7 mouse cellular contexts compared by ENCODE assay signal in the genomic region with DNA sequence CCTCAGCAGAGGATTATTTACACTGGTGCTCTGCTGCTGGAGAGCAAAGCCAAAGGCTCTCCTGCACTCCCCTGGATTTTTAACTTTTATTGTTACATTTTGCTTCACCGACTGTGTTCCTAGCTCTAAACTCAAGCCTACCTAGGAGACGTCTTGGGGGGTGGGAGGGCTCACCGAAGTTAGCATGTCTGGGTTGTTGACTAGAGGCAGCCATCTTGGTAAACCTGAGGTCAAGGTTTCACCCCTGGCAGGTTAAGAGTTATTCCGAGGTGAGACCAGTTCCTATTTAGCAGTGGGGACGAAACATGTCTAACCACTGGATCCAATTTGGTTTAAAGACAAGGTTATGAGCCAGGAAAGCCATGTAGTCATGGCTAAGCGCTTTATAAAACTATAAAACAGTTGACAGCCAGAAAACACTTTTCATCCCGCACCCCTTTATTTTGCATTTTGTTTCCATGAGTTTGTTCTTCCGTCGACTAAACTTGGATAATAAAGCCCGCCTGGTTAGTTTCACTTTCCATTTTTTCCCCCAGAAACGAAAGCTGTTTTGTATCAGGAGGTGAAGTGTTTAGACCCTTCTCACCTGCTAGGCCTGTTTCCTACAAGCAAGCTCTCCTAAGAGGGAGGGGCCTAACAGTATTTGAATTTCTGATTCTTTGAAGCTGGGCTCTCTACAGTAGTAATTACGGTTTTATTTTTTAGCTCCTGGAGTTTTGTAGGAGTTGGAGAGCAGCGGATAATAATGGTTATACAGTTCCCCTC. TPM values are rescaled to one million over a fixed set of nuclear protein-coding genes. Genes with fewer than 3 reads are reported as not detected.
DNase-seq lines count a peak whose midpoint lies in the region; ATAC-seq and TF ChIP-seq lines count a peak whose summit lies in the region.

No protein-coding gene starts in this region.

- H3K27me3 ChIP-seq in testis, adult 2 months (ENCODE audit: control insufficient read depth, insufficient read depth, low read length) = no peaks in the 10 kb centered on the region
- H3K27me3 ChIP-seq in hindbrain, embryonic 14.5 days (ENCODE audit: control insufficient read depth, insufficient read depth, low read length) = no peaks in the 10 kb centered on the region

- H3K4me3 ChIP-seq in testis, adult 2 months (ENCODE audit: control insufficient read depth, low read depth, low read length) = peak overlapping the region; percentile 82
- peak overlapping the region; percentile 72 for H3K4me3 ChIP-seq in hindbrain, embryonic 14.5 days (replicated peaks; ENCODE audit: low read length)

- no peak overlapping the region for H3K9ac ChIP-seq in hindbrain, embryonic 14.5 days

- peak overlapping the region; percentile 88 for H3K4me2 ChIP-seq in hindbrain, embryonic 14.5 days (replicated peaks)

- peaks cover 19% of the 10 kb centered on the region for H3K4me1 ChIP-seq in testis, adult 2 months (ENCODE audit: control insufficient read depth, insufficient read depth, low read length)
- H3K4me1 ChIP-seq in hindbrain, embryonic 14.5 days (replicated peaks; ENCODE audit: control insufficient read depth, insufficient read depth, low read length) = peaks cover 16% of the 10 kb centered on the region

- no peak for TF ChIP-seq POLR2A in testis, adult 2 months (IDR thresholded peaks at IDR 0.05; ENCODE audit: control insufficient read depth, low read depth, low read length)

- no peak for ATAC-seq in hindbrain, embryonic 14.5 days (ENCODE audit: low FRiP score)

- TF ChIP-seq CTCF in testis, adult 2 months (IDR thresholded peaks at IDR 0.05; ENCODE audit: control insufficient read depth, insufficient read depth, insufficient replicate concordance, low read depth, low read length) = no peak

- no peaks in the 10 kb centered on the region for H3K36me3 ChIP-seq in testis, adult 2 months (ENCODE audit: control insufficient read depth, insufficient read depth, low read length)
- no peaks in the 10 kb centered on the region for H3K36me3 ChIP-seq in hindbrain, embryonic 14.5 days (replicated peaks; ENCODE audit: control insufficient read depth, insufficient read depth)

- H3K9me3 ChIP-seq in hindbrain, embryonic 14.5 days (ENCODE audit: control insufficient read depth, low read length) = no peaks in the 10 kb centered on the region

- H3K27ac ChIP-seq in testis, adult 2 months (ENCODE audit: control insufficient read depth, insufficient read depth, low read depth, low read length) = peak overlapping the region; percentile 55
- H3K27ac ChIP-seq in hindbrain, embryonic 14.5 days = peak overlapping the region; percentile 3; the same call in 1 of the 2 replicates

- WGBS in hindbrain, embryonic 14.5 days = 18% methylated on average over 13 of the region's 13 CpGs

- DNase-seq in testis, postnatal 10 days (ENCODE audit: low spot score) = no peak
- peak; percentile 50 for DNase-seq in c-Kit-positive CD71-positive TER-119-positive erythroid progenitor cells, embryonic 14.5 days (ENCODE audit: low spot score)
- no peak for DNase-seq in hindbrain, embryonic 14.5 days (ENCODE audit: low spot score)
- peak; percentile 27 for DNase-seq in lung, postnatal 25 days (ENCODE audit: low spot score)
- no peak for DNase-seq in layer of hippocampus, postnatal 10 days (ENCODE audit: low spot score in 2 of 2)
- no peak for DNase-seq in gastrocnemius, adult 8-10 months (ENCODE audit: low spot score in 2 of 2)

RNA-seq across cellular contexts. Expression of gene Ccdc6, which starts 1.2 kb away (rescaled TPM):
- polyA plus RNA-seq in testis, adult 2 months (2012; rRNA removed) = 63.9 and 73.0 TPM in 2 replicates
- 29.6 and 30.1 TPM in 2 replicates for polyA plus RNA-seq in hindbrain, embryonic 14.5 days (2014; fragmentation: Nextera tagmentation; extraction: Ambion mirVana)
- total RNA-seq in layer of hippocampus, postnatal 10 days (2021) = 10 to 100 TPM; 68.3 to 73.0 TPM
- 100 to 1,000 TPM; 102 to 119 (median 108) TPM for total RNA-seq in gastrocnemius, adult 8-10 months (2022)

Comparison
In these comparisons a context has a peak if more than half of its experiments do, and no peak if none do; other contexts are left out.
1. DNase-seq: peak in c-Kit-positive CD71-positive TER-119-positive erythroid progenitor cells, embryonic 14.5 days (single experiment) and lung, postnatal 25 days (single experiment); none in testis, postnatal 10 days (single experiment), hindbrain, embryonic 14.5 days (single experiment), layer of hippocampus, postnatal 10 days (0 of 2) and gastrocnemius, adult 8-10 months (0 of 2).